In the genomic region with DNA sequence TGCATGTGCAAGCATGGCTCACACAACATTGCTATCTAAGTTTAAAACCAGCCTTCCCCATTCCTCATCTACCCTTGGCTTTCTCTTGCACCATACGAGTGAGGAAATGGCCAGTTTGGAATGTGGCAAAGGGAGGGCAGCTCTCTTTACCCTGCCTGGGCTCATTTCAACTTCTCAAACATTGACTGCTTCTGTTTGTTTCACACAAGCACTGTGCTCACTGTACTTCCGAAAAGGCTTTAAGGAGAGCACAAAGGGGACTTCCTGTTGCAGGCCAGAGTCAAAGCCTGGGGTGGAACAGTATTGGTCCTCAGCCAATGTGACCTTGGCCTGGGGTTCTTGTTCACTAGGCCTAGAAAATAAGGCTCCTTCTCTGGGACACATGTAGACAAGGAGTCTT, we compare ENCODE assay signal across 10 mouse cellular contexts. TPM values are rescaled to one million over a fixed set of nuclear protein-coding genes. Genes with fewer than 3 reads are reported as not detected.
DNase-seq lines count a peak whose midpoint lies in the region; ATAC-seq lines count a peak whose summit lies in the region.
"Had no signal": no experiment of that assay in that cellular context is flagged by ENCODE, and none has a peak within 500 bp of the region (broad histone marks: within the 10 kb centered on the region; RNA-seq: fewer than 3 reads in every experiment).

No protein-coding gene starts in this region.

- H3K27me3 ChIP-seq in hindbrain, embryonic 16.5 days (replicated peaks; ENCODE audit: control insufficient read depth, insufficient read depth, low read length), result no peaks in the 10 kb centered on the region
- no peaks in the 10 kb centered on the region for H3K27me3 ChIP-seq in hindbrain, embryonic 12.5 days
- H3K27me3 ChIP-seq in midbrain, embryonic 13.5 days, result no peaks in the 10 kb centered on the region

- H3K4me2 ChIP-seq in hindbrain, embryonic 16.5 days (ENCODE audit: low read length), result no peak overlapping the region
- H3K4me2 ChIP-seq in hindbrain, embryonic 12.5 days (replicated peaks), result no peak overlapping the region
- H3K4me2 ChIP-seq in midbrain, embryonic 13.5 days (replicated peaks), result no peak overlapping the region

- H3K36me3 ChIP-seq in hindbrain, embryonic 16.5 days (ENCODE audit: control insufficient read depth, insufficient read depth, low read length), result peaks cover 4% of the 10 kb centered on the region
- H3K36me3 ChIP-seq in hindbrain, embryonic 12.5 days, result peaks cover 18% of the 10 kb centered on the region
- H3K36me3 ChIP-seq in midbrain, embryonic 13.5 days, result peaks cover 22% of the 10 kb centered on the region

- no peaks in the 10 kb centered on the region for H3K4me1 ChIP-seq in hindbrain, embryonic 16.5 days (ENCODE audit: control insufficient read depth, insufficient read depth, low read depth, low read length)
- no peaks in the 10 kb centered on the region for H3K4me1 ChIP-seq in hindbrain, embryonic 12.5 days
- H3K4me1 ChIP-seq in midbrain, embryonic 13.5 days (replicated peaks), result no peaks in the 10 kb centered on the region
- H3K4me1 ChIP-seq: hindbrain, embryonic 10.5 days had no signal

- DNase-seq in fibroblast of lung, adult 2 months (ENCODE audit: low read depth), result peak; percentile 18
- DNase-seq in kidney, adult 9 months, result peak; percentile 71
- DNase-seq in lung, postnatal 4 days, result peak; percentile 70 to 77
- no peak for DNase-seq in right cerebral cortex, postnatal 14 days
- no peak for DNase-seq in Muller cell, postnatal 12 days (ENCODE audit: inconsistent ontology term)
- DNase-seq: midbrain, embryonic 14.5 days had no signal

- no peak overlapping the region for H3K9ac ChIP-seq in hindbrain, embryonic 16.5 days (ENCODE audit: low read depth, low read length)
- no peak overlapping the region for H3K9ac ChIP-seq in hindbrain, embryonic 12.5 days
- H3K9ac ChIP-seq in midbrain, embryonic 13.5 days (replicated peaks), result no peak overlapping the region

- H3K27ac ChIP-seq in hindbrain, embryonic 16.5 days (ENCODE audit: low read depth, low read length), result no peak overlapping the region
- H3K27ac ChIP-seq in hindbrain, embryonic 12.5 days, result no peak overlapping the region
- H3K27ac ChIP-seq in midbrain, embryonic 13.5 days, result no peak overlapping the region
- H3K27ac ChIP-seq: hindbrain, embryonic 10.5 days had no signal

- peak; percentile 66 for ATAC-seq in hindbrain, embryonic 16.5 days
- ATAC-seq in hindbrain, embryonic 12.5 days (ENCODE audit: low FRiP score), result no peak
- no peak for ATAC-seq in midbrain, embryonic 13.5 days

- no peaks in the 10 kb centered on the region for H3K9me3 ChIP-seq in hindbrain, embryonic 16.5 days (ENCODE audit: control insufficient read depth, low read length)
- peaks cover 4% of the 10 kb centered on the region; the same call in 1 of the 2 replicates for H3K9me3 ChIP-seq in hindbrain, embryonic 12.5 days (replicated peaks)
- peaks cover 7% of the 10 kb centered on the region; the same call in 1 of the 2 replicates for H3K9me3 ChIP-seq in midbrain, embryonic 13.5 days

- 70% methylated on average over 2 of the region's 2 CpGs for WGBS in hindbrain, embryonic 16.5 days
- WGBS in hindbrain, embryonic 12.5 days, result 77% methylated on average over 2 of the region's 2 CpGs
- 79% methylated on average over 2 of the region's 2 CpGs for WGBS in midbrain, embryonic 13.5 days

- H3K4me3 ChIP-seq in hindbrain, embryonic 16.5 days (ENCODE audit: low read length), result no peak overlapping the region
- H3K4me3 ChIP-seq in hindbrain, embryonic 12.5 days, result no peak overlapping the region
- no peak overlapping the region for H3K4me3 ChIP-seq in midbrain, embryonic 13.5 days (replicated peaks)
- H3K4me3 ChIP-seq: hindbrain, embryonic 10.5 days had no signal

RNA-seq across cellular contexts. Expression of a gene that starts 47.7 kb away (rescaled TPM):
- 17.7 TPM in 2 replicates for polyA plus RNA-seq in hindbrain, embryonic 16.5 days (2015; fragmentation: Nextera tagmentation; extraction: Ambion mirVana)
- 10.1 and 10.5 TPM in 2 replicates for polyA plus RNA-seq in hindbrain, embryonic 12.5 days (2016; fragmentation: Nextera tagmentation; extraction: Ambion mirVana)
- polyA plus RNA-seq in midbrain, embryonic 13.5 days (2015; fragmentation: Nextera tagmentation; extraction: Ambion mirVana), result 8.3 and 9.9 TPM in 2 replicates

Comparison
In these comparisons a context has a peak if more than half of its experiments do, and no peak if none do; other contexts are left out.
1. DNase-seq: peak in fibroblast of lung, adult 2 months (single experiment), kidney, adult 9 months (single experiment) and lung, postnatal 4 days (2 of 2); none in right cerebral cortex, postnatal 14 days (single experiment) and Muller cell, postnatal 12 days (single experiment).